ENCODE assay signal across 20 mouse cellular contexts in the genomic region with DNA sequence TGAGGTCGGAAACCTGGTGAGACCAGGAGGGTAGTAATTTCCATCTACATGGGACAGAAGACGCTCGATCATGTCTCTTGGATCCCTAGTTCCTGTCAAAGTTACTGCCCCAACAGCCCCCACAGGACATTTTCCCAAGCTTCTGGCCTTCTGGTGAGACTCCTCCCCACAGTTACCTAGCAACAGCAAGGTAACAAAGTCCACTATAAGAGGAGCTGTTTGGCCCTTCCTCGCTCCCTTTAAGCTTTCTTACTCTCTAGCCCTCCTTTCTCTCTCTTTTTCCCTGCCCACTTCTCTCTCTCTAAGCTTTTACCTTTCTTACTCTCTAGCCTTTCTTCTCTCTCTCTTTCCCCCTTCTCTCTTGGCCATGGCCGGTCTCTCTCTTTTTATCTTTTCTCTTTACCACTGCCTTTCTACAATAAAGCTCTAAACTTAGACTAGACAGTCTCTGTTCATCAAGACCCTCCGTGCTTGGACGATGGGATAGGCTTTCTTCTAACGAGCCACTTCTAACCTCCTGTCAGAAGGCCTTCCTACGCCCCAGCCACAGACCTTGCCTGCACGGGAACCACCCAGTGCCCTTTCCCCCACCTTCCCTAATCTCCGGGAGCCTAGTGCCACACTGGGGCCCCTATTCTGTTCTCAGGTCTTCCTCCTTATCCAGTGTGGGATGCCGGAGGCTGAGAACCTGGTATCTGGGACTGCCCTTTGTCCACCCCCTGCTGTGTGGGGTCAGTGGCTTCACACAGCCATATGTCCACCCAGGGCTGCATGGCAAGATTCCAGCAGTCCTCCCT. TPM values are rescaled to one million over a fixed set of nuclear protein-coding genes. Genes with fewer than 3 reads are reported as not detected.
"Had no signal": no experiment of that assay in that cellular context is flagged by ENCODE, and none has a peak within 500 bp of the region (broad histone marks: within the 10 kb centered on the region; RNA-seq: fewer than 3 reads in every experiment).

No protein-coding gene starts in this region.

- DNase-seq: kidney, adult 11 months; kidney, adult 9 months; layer of hippocampus, adult 9-11 months; layer of hippocampus, postnatal 36 days; lung, postnatal 14 days; midbrain, embryonic 14.5 days; retina, postnatal 1 day; right cerebral cortex, postnatal 14 days; thymus, adult 2 months; thymus, postnatal 25 days had no signal

- ATAC-seq: liver, embryonic 12.5 days had no signal

- H3K9me3 ChIP-seq: liver, embryonic 12.5 days; lung, embryonic 15.5 days had no signal

- H3K4me3 ChIP-seq: limb, embryonic 15.5 days; liver, embryonic 12.5 days; lung, embryonic 15.5 days; neural tube, embryonic 13.5 days had no signal

- H3K36me3 ChIP-seq: limb, embryonic 15.5 days; liver, embryonic 12.5 days; lung, embryonic 15.5 days; neural tube, embryonic 13.5 days had no signal

- H3K27ac ChIP-seq: kidney, postnatal 0 days; limb, embryonic 15.5 days; liver, embryonic 12.5 days; lung, embryonic 15.5 days; neural tube, embryonic 13.5 days; stomach, postnatal 0 days had no signal

- H3K4me1 ChIP-seq: limb, embryonic 15.5 days; liver, embryonic 12.5 days; lung, embryonic 15.5 days; neural tube, embryonic 13.5 days had no signal

- H3K27me3 ChIP-seq: limb, embryonic 15.5 days; liver, embryonic 12.5 days; lung, embryonic 15.5 days; neural tube, embryonic 13.5 days had no signal

- H3K9ac ChIP-seq: limb, embryonic 15.5 days; liver, embryonic 12.5 days; lung, embryonic 15.5 days; neural tube, embryonic 13.5 days had no signal

- H3K4me2 ChIP-seq: limb, embryonic 15.5 days; liver, embryonic 12.5 days; lung, embryonic 15.5 days; neural tube, embryonic 13.5 days had no signal

RNA-seq across cellular contexts. Expression of gene Skint3, which starts 55.3 kb away (rescaled TPM):
- total RNA-seq: layer of hippocampus, adult 18-20 months; layer of hippocampus, postnatal 36 days; left cerebral cortex, adult 8-10 months; left cerebral cortex, postnatal 25 days had no signal
- polyA plus RNA-seq: limb, embryonic 11.5 days; lung, embryonic 15.5 days; midbrain, embryonic 14.5 days; neural tube, embryonic 13.5 days had no signal
